In genomic region chr3:25606597-25606996, GRCm38 (mm10) we compare ENCODE assay signal across 11 mouse cellular contexts.
"Had no signal": no experiment of that assay in that cellular context is flagged by ENCODE, and none has a peak within 500 bp of the region (broad histone marks: within the 10 kb centered on the region; RNA-seq: fewer than 3 reads in every experiment).

No protein-coding gene starts in this region.

- H3K36me3 ChIP-seq: kidney, embryonic 15.5 days; limb, embryonic 13.5 days had no signal

- H3K4me1 ChIP-seq: kidney, embryonic 15.5 days; limb, embryonic 13.5 days had no signal

- H3K4me3 ChIP-seq: kidney, embryonic 15.5 days; limb, embryonic 13.5 days had no signal

- H3K27ac ChIP-seq: kidney, embryonic 15.5 days; limb, embryonic 13.5 days; liver, embryonic 14.5 days had no signal

- H3K9me3 ChIP-seq: kidney, embryonic 15.5 days; limb, embryonic 13.5 days had no signal

- H3K9ac ChIP-seq: kidney, embryonic 15.5 days; limb, embryonic 13.5 days; liver, embryonic 14.5 days had no signal

- H3K4me2 ChIP-seq: kidney, embryonic 15.5 days; limb, embryonic 13.5 days had no signal

- H3K27me3 ChIP-seq: kidney, embryonic 15.5 days; limb, embryonic 13.5 days had no signal

- DNase-seq: kidney, adult 18-20 months; kidney, postnatal 14 days; left cerebral cortex, postnatal 4 days; lung, adult 18-20 months; right cerebral cortex, postnatal 4 days; spleen, adult 18-20 months; thymus, adult 18-20 months; thymus, postnatal 14 days had no signal
